7 mouse cellular contexts compared by ENCODE assay signal in genomic region chr11:5762633-5762982, GRCm38 (mm10). TPM values are rescaled to one million over a fixed set of nuclear protein-coding genes. Genes with fewer than 3 reads are reported as not detected.
DNase-seq lines count a peak whose midpoint lies in the region; ATAC-seq and TF ChIP-seq lines count a peak whose summit lies in the region.

No protein-coding gene starts in this region.

- no peak for TF ChIP-seq EP300 in lung, postnatal 0 days (IDR thresholded peaks at IDR 0.05)

- peak overlapping the region; percentile 76 for H3K4me2 ChIP-seq in lung, postnatal 0 days (replicated peaks; ENCODE audit: low read depth, low read length)
- H3K4me2 ChIP-seq in forebrain, embryonic 11.5 days (ENCODE audit: low read depth, low read length, severe bottlenecking): peak overlapping the region; percentile 84
- H3K4me2 ChIP-seq in liver, embryonic 11.5 days: peak overlapping the region; percentile 74
- H3K4me2 ChIP-seq in stomach, embryonic 15.5 days: peak overlapping the region; percentile 71

- peaks cover 4% of the 10 kb centered on the region; the same call in 1 of the 2 replicates for H3K4me1 ChIP-seq in lung, postnatal 0 days (ENCODE audit: insufficient read depth, low read depth, low read length)
- H3K4me1 ChIP-seq in forebrain, embryonic 11.5 days (replicated peaks; ENCODE audit: control insufficient read depth, insufficient read depth, low read length): no peaks in the 10 kb centered on the region; the same call in 1 of the 2 replicates
- H3K4me1 ChIP-seq in liver, embryonic 11.5 days (replicated peaks; ENCODE audit: control insufficient read depth, insufficient read depth, low read length): peaks cover 7% of the 10 kb centered on the region
- H3K4me1 ChIP-seq in stomach, embryonic 15.5 days: no peaks in the 10 kb centered on the region

- no peak for TF ChIP-seq CTCF in lung, postnatal 0 days (IDR thresholded peaks at IDR 0.05)

- ATAC-seq in lung, postnatal 0 days: no peak
- peak; percentile 65 for ATAC-seq in forebrain, embryonic 11.5 days (replicated peaks; ENCODE audit: low FRiP score)
- ATAC-seq in liver, embryonic 11.5 days (replicated peaks; ENCODE audit: low FRiP score): peak; percentile 50
- 0 out of 2 replicates have a peak, but pooled peaks have one; percentile 2 for ATAC-seq in stomach, embryonic 15.5 days (ENCODE audit: insufficient read depth, low FRiP score, low read depth)

- WGBS in lung, postnatal 0 days: 17% methylated on average over 6 of the region's 6 CpGs
- WGBS in forebrain, embryonic 11.5 days: 24% methylated on average over 6 of the region's 6 CpGs
- WGBS in liver, embryonic 11.5 days: 13% methylated on average over 6 of the region's 6 CpGs
- 20% methylated on average over 6 of the region's 6 CpGs for WGBS in stomach, embryonic 15.5 days

- H3K36me3 ChIP-seq in lung, postnatal 0 days (ENCODE audit: insufficient read depth, low read length): no peaks in the 10 kb centered on the region
- no peaks in the 10 kb centered on the region for H3K36me3 ChIP-seq in forebrain, embryonic 11.5 days (ENCODE audit: control insufficient read depth, insufficient read depth, low read length)
- no peaks in the 10 kb centered on the region for H3K36me3 ChIP-seq in liver, embryonic 11.5 days (ENCODE audit: control insufficient read depth, insufficient read depth, low read length)
- H3K36me3 ChIP-seq in stomach, embryonic 15.5 days: no peaks in the 10 kb centered on the region

- no peaks in the 10 kb centered on the region for H3K9me3 ChIP-seq in lung, postnatal 0 days (ENCODE audit: low read length)
- no peaks in the 10 kb centered on the region for H3K9me3 ChIP-seq in forebrain, embryonic 11.5 days (ENCODE audit: control insufficient read depth, low read length)
- no peaks in the 10 kb centered on the region for H3K9me3 ChIP-seq in liver, embryonic 11.5 days (ENCODE audit: control insufficient read depth, low read length)
- H3K9me3 ChIP-seq in stomach, embryonic 15.5 days: no peaks in the 10 kb centered on the region

- peak overlapping the region; percentile 70 for H3K4me3 ChIP-seq in lung, postnatal 0 days (ENCODE audit: low read depth, low read length)
- H3K4me3 ChIP-seq in forebrain, embryonic 11.5 days (ENCODE audit: low read depth, low read length): peak overlapping the region; percentile 73
- H3K4me3 ChIP-seq in liver, embryonic 11.5 days (ENCODE audit: low read depth, low read length): peak overlapping the region; percentile 90
- peak overlapping the region; percentile 72 for H3K4me3 ChIP-seq in stomach, embryonic 15.5 days (replicated peaks)

- no peaks in the 10 kb centered on the region for H3K27me3 ChIP-seq in lung, postnatal 0 days (replicated peaks; ENCODE audit: insufficient read depth, low read length)
- H3K27me3 ChIP-seq in forebrain, embryonic 11.5 days (ENCODE audit: control insufficient read depth, insufficient read depth, low read length): no peaks in the 10 kb centered on the region
- H3K27me3 ChIP-seq in liver, embryonic 11.5 days (replicated peaks; ENCODE audit: control insufficient read depth, insufficient read depth, low read length): no peaks in the 10 kb centered on the region
- no peaks in the 10 kb centered on the region for H3K27me3 ChIP-seq in stomach, embryonic 15.5 days (replicated peaks)

- H3K9ac ChIP-seq in lung, postnatal 0 days (replicated peaks; ENCODE audit: low read depth): no peak overlapping the region
- peak overlapping the region; percentile 30 for H3K9ac ChIP-seq in forebrain, embryonic 11.5 days (ENCODE audit: low read length)
- peak overlapping the region; percentile 98; the same call in 1 of the 2 replicates for H3K9ac ChIP-seq in liver, embryonic 11.5 days (ENCODE audit: low read depth, low read length)
- H3K9ac ChIP-seq in stomach, embryonic 15.5 days: no peak overlapping the region

- peak; percentile 8 for DNase-seq in lung, postnatal 0 days (ENCODE audit: low spot score)
- no peak for DNase-seq in lung, postnatal 10 days
- no peak for DNase-seq in forebrain, embryonic 11.5 days (ENCODE audit: low spot score)
- no peak for DNase-seq in liver, embryonic 11.5 days (ENCODE audit: low spot score)
- DNase-seq in cerebellum, postnatal 4 days (ENCODE audit: low spot score in 2 of 2): no peak
- DNase-seq in left cerebral cortex, adult 9 months (ENCODE audit: low spot score in 2 of 2): no peak

- H3K27ac ChIP-seq in lung, postnatal 0 days (ENCODE audit: low read length): peak overlapping the region; percentile 96; the same call in 1 of the 2 replicates
- H3K27ac ChIP-seq in forebrain, embryonic 11.5 days (ENCODE audit: low read depth, low read length): no peak overlapping the region; the same call in 1 of the 2 replicates
- H3K27ac ChIP-seq in liver, embryonic 11.5 days (ENCODE audit: low read depth, low read length): peak overlapping the region; percentile 93; the same call in 1 of the 2 replicates
- H3K27ac ChIP-seq in stomach, embryonic 15.5 days: peak overlapping the region; percentile 98; the same call in 1 of the 2 replicates

RNA-seq across cellular contexts. Expression of gene Urgcp, which starts 0.4 kb away (rescaled TPM):
- 18.3 and 19.0 TPM in 2 replicates for polyA plus RNA-seq in lung, postnatal 0 days (2015; fragmentation: Nextera tagmentation; extraction: Ambion mirVana)
- polyA plus RNA-seq in forebrain, embryonic 11.5 days (2014; fragmentation: Nextera tagmentation; extraction: Ambion mirVana): 19.1 and 20.1 TPM in 2 replicates
- polyA plus RNA-seq in liver, embryonic 11.5 days (2014; fragmentation: Nextera tagmentation; extraction: Ambion mirVana): 17.0 and 17.1 TPM in 2 replicates
- 22.8 and 23.3 TPM in 2 replicates for polyA plus RNA-seq in stomach, embryonic 15.5 days (2015; fragmentation: Nextera tagmentation; extraction: Ambion mirVana)

RNA-seq across cellular contexts. Expression of gene Dbnl, which starts 25.7 kb away (rescaled TPM):
- polyA plus RNA-seq in lung, postnatal 0 days (2015; fragmentation: Nextera tagmentation; extraction: Ambion mirVana): 98.0 and 99.7 TPM in 2 replicates
- polyA plus RNA-seq in forebrain, embryonic 11.5 days (2014; fragmentation: Nextera tagmentation; extraction: Ambion mirVana): 152 and 157 TPM in 2 replicates
- polyA plus RNA-seq in liver, embryonic 11.5 days (2014; fragmentation: Nextera tagmentation; extraction: Ambion mirVana): 104 and 110 TPM in 2 replicates
- polyA plus RNA-seq in stomach, embryonic 15.5 days (2015; fragmentation: Nextera tagmentation; extraction: Ambion mirVana): 111 and 115 TPM in 2 replicates

RNA-seq across cellular contexts. Expression of gene Pgam2, which starts 40.9 kb away (rescaled TPM):
- 28.8 and 29.8 TPM in 2 replicates for polyA plus RNA-seq in lung, postnatal 0 days (2015; fragmentation: Nextera tagmentation; extraction: Ambion mirVana)
- 5.3 and 6.5 TPM in 2 replicates for polyA plus RNA-seq in forebrain, embryonic 11.5 days (2014; fragmentation: Nextera tagmentation; extraction: Ambion mirVana)
- polyA plus RNA-seq in liver, embryonic 11.5 days (2014; fragmentation: Nextera tagmentation; extraction: Ambion mirVana): 6.0 and 12.1 TPM in 2 replicates
- polyA plus RNA-seq in stomach, embryonic 15.5 days (2015; fragmentation: Nextera tagmentation; extraction: Ambion mirVana): 3.4 and 6.7 TPM in 2 replicates

RNA-seq across cellular contexts. Expression of gene Mrps24, which starts 47.1 kb away (rescaled TPM):
- polyA plus RNA-seq in lung, postnatal 0 days (2015; fragmentation: Nextera tagmentation; extraction: Ambion mirVana): 178 and 201 TPM in 2 replicates
- polyA plus RNA-seq in forebrain, embryonic 11.5 days (2014; fragmentation: Nextera tagmentation; extraction: Ambion mirVana): 166 TPM in 2 replicates
- polyA plus RNA-seq in liver, embryonic 11.5 days (2014; fragmentation: Nextera tagmentation; extraction: Ambion mirVana): 203 and 204 TPM in 2 replicates
- polyA plus RNA-seq in stomach, embryonic 15.5 days (2015; fragmentation: Nextera tagmentation; extraction: Ambion mirVana): 210 and 217 TPM in 2 replicates

Comparison
In these comparisons a context has a peak if more than half of its experiments do, and no peak if none do; other contexts are left out.
1. H3K9ac ChIP-seq: peak in forebrain, embryonic 11.5 days (single experiment) and liver, embryonic 11.5 days (single experiment); none in lung, postnatal 0 days (single experiment) and stomach, embryonic 15.5 days (single experiment).
2. Peak in every context shown above with its lines, with median percentiles within 50 percentile points of each other: H3K4me2 ChIP-seq and H3K4me3 ChIP-seq.